Comparison of ENCODE assay signal across 17 mouse cellular contexts in the genomic region with DNA sequence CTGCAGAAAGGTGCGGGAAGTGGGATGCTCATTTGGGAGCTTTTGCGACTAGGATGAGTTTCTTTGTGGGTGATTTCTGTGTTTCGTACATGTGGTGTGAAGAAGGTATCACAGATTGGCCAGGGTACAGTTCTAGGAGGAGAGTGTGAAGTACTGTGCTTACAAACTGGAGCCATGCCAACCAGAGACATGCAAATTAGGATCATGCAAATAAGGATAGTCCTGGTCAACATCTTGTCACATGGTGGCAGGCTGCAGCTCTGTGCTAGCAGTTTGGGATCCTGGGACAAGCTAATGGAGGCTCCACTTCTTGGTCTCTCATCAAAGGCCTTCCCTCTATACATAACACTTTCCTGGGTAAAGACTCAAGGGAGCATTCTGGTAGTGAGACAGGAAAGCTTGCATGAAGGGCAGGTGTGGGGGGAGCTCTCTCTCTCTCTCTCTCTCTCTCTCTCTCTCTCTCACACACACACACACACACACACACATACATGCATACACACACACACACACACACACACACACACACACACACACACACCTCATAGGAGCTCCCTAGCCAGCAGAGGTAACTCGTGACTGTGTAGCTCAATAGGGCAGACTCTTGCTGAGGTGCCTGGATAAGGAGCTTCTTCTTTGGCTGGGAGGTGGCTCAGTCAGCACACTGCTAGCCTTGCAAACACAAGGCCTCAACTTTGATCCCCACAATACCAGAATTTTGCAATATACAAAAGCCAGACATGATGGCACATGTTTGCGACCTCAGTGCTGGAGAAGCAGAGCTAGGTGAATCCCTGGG.
DNase-seq lines count a peak whose midpoint lies in the region; ATAC-seq and TF ChIP-seq lines count a peak whose summit lies in the region.
"Had no signal": no experiment of that assay in that cellular context is flagged by ENCODE, and none has a peak within 500 bp of the region (broad histone marks: within the 10 kb centered on the region; RNA-seq: fewer than 3 reads in every experiment).

No protein-coding gene starts in this region.

- no peak overlapping the region for H3K27ac ChIP-seq in heart, postnatal 0 days (ENCODE audit: low read depth)
- H3K27ac ChIP-seq in heart, embryonic 12.5 days (ENCODE audit: poor library complexity, severe bottlenecking), result no peak overlapping the region
- no peak overlapping the region for H3K27ac ChIP-seq in liver, adult 2 months (replicated peaks; ENCODE audit: insufficient read depth, low read depth, low read length)
- no peak overlapping the region for H3K27ac ChIP-seq in liver, embryonic 11.5 days (ENCODE audit: low read depth, low read length)
- H3K27ac ChIP-seq in midbrain, embryonic 15.5 days, result no peak overlapping the region
- H3K27ac ChIP-seq: hindbrain, embryonic 15.5 days; left cerebral cortex, adult 2 months; limb, embryonic 12.5 days had no signal

- no peaks in the 10 kb centered on the region for H3K27me3 ChIP-seq in heart, postnatal 0 days (ENCODE audit: control insufficient read depth, insufficient read depth, low read length)
- H3K27me3 ChIP-seq in heart, embryonic 12.5 days (replicated peaks), result no peaks in the 10 kb centered on the region
- no peaks in the 10 kb centered on the region for H3K27me3 ChIP-seq in liver, adult 2 months (ENCODE audit: control insufficient read depth, insufficient read depth, low read length)
- H3K27me3 ChIP-seq in liver, embryonic 11.5 days (replicated peaks; ENCODE audit: control insufficient read depth, insufficient read depth, low read length), result no peaks in the 10 kb centered on the region
- H3K27me3 ChIP-seq in midbrain, embryonic 15.5 days (replicated peaks), result no peaks in the 10 kb centered on the region
- H3K27me3 ChIP-seq: hindbrain, embryonic 15.5 days; limb, embryonic 12.5 days had no signal

- no peaks in the 10 kb centered on the region for H3K9me3 ChIP-seq in heart, postnatal 0 days (replicated peaks; ENCODE audit: control insufficient read depth, low read length)
- peaks cover 12% of the 10 kb centered on the region; the same call in 1 of the 2 replicates for H3K9me3 ChIP-seq in heart, embryonic 12.5 days (replicated peaks)
- H3K9me3 ChIP-seq in liver, embryonic 11.5 days (ENCODE audit: control insufficient read depth, low read length), result no peaks in the 10 kb centered on the region; the same call in 1 of the 2 replicates
- H3K9me3 ChIP-seq in midbrain, embryonic 15.5 days, result no peaks in the 10 kb centered on the region
- H3K9me3 ChIP-seq: hindbrain, embryonic 15.5 days had no signal

- no peak for TF ChIP-seq EP300 in heart, postnatal 0 days (IDR thresholded peaks at IDR 0.05; ENCODE audit: low read depth)

- peak; percentile 40 for DNase-seq in heart, postnatal 0 days (ENCODE audit: low spot score)
- DNase-seq in liver, adult 2 months (ENCODE audit: extremely low read depth, low read depth, low spot score), result peak; percentile 14
- no peak for DNase-seq in liver, embryonic 11.5 days (ENCODE audit: low spot score)
- peak; percentile 14 for DNase-seq in fat pad, adult 2 months (ENCODE audit: extremely low read depth, low read depth, low spot score)
- DNase-seq in adrenal gland, postnatal 10 days, result no peak
- DNase-seq in thymus, postnatal 10 days (ENCODE audit: low spot score in 2 of 2), result no peak
- DNase-seq: adrenal gland, postnatal 14 days; cerebellum, adult 9-11 months; gastrocnemius, postnatal 10 days; lung, adult 2 months had no signal

- no peak overlapping the region for H3K4me2 ChIP-seq in heart, postnatal 0 days (ENCODE audit: low read depth, low read length)
- no peak overlapping the region for H3K4me2 ChIP-seq in heart, embryonic 12.5 days
- H3K4me2 ChIP-seq in liver, embryonic 11.5 days, result no peak overlapping the region
- H3K4me2 ChIP-seq in midbrain, embryonic 15.5 days, result no peak overlapping the region
- H3K4me2 ChIP-seq: heart, embryonic 11.5 days; hindbrain, embryonic 15.5 days; limb, embryonic 12.5 days had no signal

- no peaks in the 10 kb centered on the region for H3K36me3 ChIP-seq in heart, postnatal 0 days (replicated peaks; ENCODE audit: control insufficient read depth, insufficient read depth, low read length)
- no peaks in the 10 kb centered on the region for H3K36me3 ChIP-seq in heart, embryonic 12.5 days
- no peaks in the 10 kb centered on the region for H3K36me3 ChIP-seq in liver, adult 2 months (ENCODE audit: control insufficient read depth, insufficient read depth, low read length)
- no peaks in the 10 kb centered on the region for H3K36me3 ChIP-seq in liver, embryonic 11.5 days (ENCODE audit: control insufficient read depth, insufficient read depth, low read length)
- no peaks in the 10 kb centered on the region for H3K36me3 ChIP-seq in midbrain, embryonic 15.5 days (replicated peaks)
- H3K36me3 ChIP-seq: G1E; hindbrain, embryonic 15.5 days; limb, embryonic 12.5 days had no signal

- H3K9ac ChIP-seq in heart, postnatal 0 days (replicated peaks; ENCODE audit: low read depth, low read length), result no peak overlapping the region
- no peak overlapping the region for H3K9ac ChIP-seq in heart, embryonic 12.5 days
- H3K9ac ChIP-seq in liver, adult 2 months (ENCODE audit: low read depth, low read length), result no peak overlapping the region
- no peak overlapping the region for H3K9ac ChIP-seq in liver, embryonic 11.5 days (ENCODE audit: low read depth, low read length)
- no peak overlapping the region for H3K9ac ChIP-seq in midbrain, embryonic 15.5 days
- H3K9ac ChIP-seq: hindbrain, embryonic 15.5 days; limb, embryonic 12.5 days had no signal

- no peak overlapping the region for H3K4me3 ChIP-seq in heart, postnatal 0 days (ENCODE audit: low read depth, low read length)
- no peak overlapping the region for H3K4me3 ChIP-seq in heart, embryonic 12.5 days
- no peak overlapping the region for H3K4me3 ChIP-seq in liver, adult 2 months (ENCODE audit: insufficient read depth, low read depth, low read length)
- no peak overlapping the region for H3K4me3 ChIP-seq in liver, embryonic 11.5 days (ENCODE audit: low read depth, low read length)
- no peak overlapping the region for H3K4me3 ChIP-seq in midbrain, embryonic 15.5 days
- H3K4me3 ChIP-seq: hindbrain, embryonic 15.5 days; left cerebral cortex, adult 2 months; limb, embryonic 12.5 days had no signal

- H3K4me1 ChIP-seq in heart, postnatal 0 days (ENCODE audit: control insufficient read depth, insufficient read depth), result peaks cover 6% of the 10 kb centered on the region; the same call in 1 of the 2 replicates
- H3K4me1 ChIP-seq in heart, embryonic 12.5 days (replicated peaks), result peaks cover 16% of the 10 kb centered on the region
- no peaks in the 10 kb centered on the region for H3K4me1 ChIP-seq in liver, adult 2 months (ENCODE audit: control insufficient read depth, insufficient read depth, low read length)
- H3K4me1 ChIP-seq in liver, embryonic 11.5 days (replicated peaks; ENCODE audit: control insufficient read depth, insufficient read depth, low read length), result no peaks in the 10 kb centered on the region
- H3K4me1 ChIP-seq in midbrain, embryonic 15.5 days, result peaks cover 7% of the 10 kb centered on the region; the same call in 1 of the 2 replicates
- H3K4me1 ChIP-seq: limb, embryonic 12.5 days had no signal

- WGBS in heart, postnatal 0 days, result 77% methylated on average over 5 of the region's 5 CpGs
- 79% methylated on average over 5 of the region's 5 CpGs for WGBS in heart, embryonic 12.5 days
- WGBS in liver, adult 2 months, result 70% methylated on average over 5 of the region's 5 CpGs
- 85% methylated on average over 5 of the region's 5 CpGs for WGBS in liver, embryonic 11.5 days
- 71% methylated on average over 5 of the region's 5 CpGs for WGBS in midbrain, embryonic 15.5 days

- no peaks in the 10 kb centered on the region for H3K79me2 ChIP-seq in liver, adult 2 months (ENCODE audit: control insufficient read depth, insufficient read depth, low read length)

- no peak for TF ChIP-seq POLR2A in liver, adult 2 months (IDR thresholded peaks at IDR 0.05; ENCODE audit: extremely low read depth, insufficient read depth, low read length)

- peak; percentile 84 for ATAC-seq in heart, postnatal 0 days (ENCODE audit: insufficient read depth, low read depth)
- ATAC-seq in heart, embryonic 12.5 days (ENCODE audit: insufficient number of reproducible peaks, low FRiP score), result no peak
- ATAC-seq in liver, embryonic 11.5 days (replicated peaks; ENCODE audit: low FRiP score), result no peak
- peak; percentile 54; the same call in 1 of the 2 replicates for ATAC-seq in midbrain, embryonic 15.5 days (replicated peaks)

- no peak for TF ChIP-seq CTCF in heart, postnatal 0 days (IDR thresholded peaks at IDR 0.05; ENCODE audit: low read depth)
- no peak for TF ChIP-seq CTCF in liver, adult 2 months (IDR thresholded peaks at IDR 0.05; ENCODE audit: low read depth, low read length)

Comparison
In these comparisons a context has a peak if more than half of its experiments do, and no peak if none do; other contexts are left out.
1. ATAC-seq: peak in heart, postnatal 0 days (single experiment) and midbrain, embryonic 15.5 days (single experiment); none in heart, embryonic 12.5 days (single experiment) and liver, embryonic 11.5 days (single experiment).
2. DNase-seq: peak in heart, postnatal 0 days (single experiment), liver, adult 2 months (single experiment) and fat pad, adult 2 months (single experiment); none in liver, embryonic 11.5 days (single experiment), adrenal gland, postnatal 10 days (single experiment) and thymus, postnatal 10 days (0 of 2).